Mouse (Mus musculus) erythroblast, embryonic 14.5 days (primary cell): ENCODE measurements around the gene Cul9.
"Not testable (repeated sequence)": the region's sequence is repeated elsewhere in the genome, so short reads cannot be mapped to it uniquely, and the experiment has no call there.

ENCODE experiments used
- GATA1 ChIP-seq: IDR thresholded peaks from 2 replicates; pipeline ENCODE4 v1.6.1; 2012; ENCODE audit warnings: low read length, inconsistent platforms, mixed read lengths
- TAL1 ChIP-seq: IDR thresholded peaks from 3 replicates; pipeline ENCODE4 v1.6.1; 2012; ENCODE audit warnings: low read length, inconsistent platforms, mixed read lengths

DNA sequence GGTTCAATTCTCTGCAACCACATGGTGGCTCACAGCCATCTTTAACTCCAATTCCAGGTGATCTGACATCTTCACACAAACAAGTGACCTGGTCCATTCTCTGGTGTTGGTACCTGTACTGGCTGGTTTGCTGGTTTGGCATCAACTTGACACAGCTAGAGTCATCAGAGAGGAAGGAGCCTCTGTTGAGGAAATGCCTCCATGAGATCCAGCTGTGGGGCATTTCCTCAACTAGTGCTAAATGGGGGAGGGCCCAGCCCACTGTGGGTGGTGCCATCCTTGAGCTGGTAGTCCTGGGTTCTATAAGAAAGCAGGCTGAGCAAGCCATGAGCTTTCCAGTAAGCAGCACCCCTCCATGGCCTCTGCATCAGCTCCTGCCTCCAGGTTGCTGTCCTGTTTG is 11.1 kb upstream of the Cul9 start:
- TF ChIP-seq GATA1, TAL1: not testable (repeated sequence)
